Mouse (Mus musculus) regulatory T cell (primary cell): Measurements from ENCODE around the gene Zfp511.

Source experiments
- in situ Hi-C: fragments of 300-600 bp; cut with MboI, MseI; formaldehyde crosslinking; loops from one replicate; pipeline ENCODE4 v1.15.1; 2025; ENCODE audit warnings: high pct_unique_total_duplicates

The Zfp511 gene

DNA sequence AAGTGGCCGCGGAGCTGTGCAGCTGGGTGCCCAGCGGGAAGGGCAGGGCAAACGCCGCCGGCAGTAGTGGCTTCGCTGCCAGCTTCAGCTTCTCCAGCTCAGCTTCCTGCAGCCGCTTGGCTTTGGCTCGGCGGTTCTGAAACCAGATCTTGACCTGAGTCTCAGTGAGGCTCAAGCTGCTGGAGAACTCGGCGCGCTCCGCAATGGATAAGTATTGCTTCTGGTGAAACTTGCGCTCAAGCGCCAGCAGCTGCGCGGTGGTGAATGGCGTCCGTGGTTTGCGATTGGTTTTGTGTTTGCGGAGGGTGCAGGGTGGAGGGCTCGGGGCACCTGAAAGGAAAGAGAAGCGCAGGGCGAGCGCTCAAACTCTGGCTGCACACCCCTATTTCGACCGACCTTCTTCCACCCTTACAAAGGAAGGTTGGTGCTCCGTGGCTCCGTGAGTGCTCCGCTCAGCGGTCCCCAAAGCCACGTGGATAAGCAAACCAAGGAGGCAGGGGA lies 11.7 kb downstream of the Zfp511 start:
- in situ Hi-C loops: no loop called here

DNA sequence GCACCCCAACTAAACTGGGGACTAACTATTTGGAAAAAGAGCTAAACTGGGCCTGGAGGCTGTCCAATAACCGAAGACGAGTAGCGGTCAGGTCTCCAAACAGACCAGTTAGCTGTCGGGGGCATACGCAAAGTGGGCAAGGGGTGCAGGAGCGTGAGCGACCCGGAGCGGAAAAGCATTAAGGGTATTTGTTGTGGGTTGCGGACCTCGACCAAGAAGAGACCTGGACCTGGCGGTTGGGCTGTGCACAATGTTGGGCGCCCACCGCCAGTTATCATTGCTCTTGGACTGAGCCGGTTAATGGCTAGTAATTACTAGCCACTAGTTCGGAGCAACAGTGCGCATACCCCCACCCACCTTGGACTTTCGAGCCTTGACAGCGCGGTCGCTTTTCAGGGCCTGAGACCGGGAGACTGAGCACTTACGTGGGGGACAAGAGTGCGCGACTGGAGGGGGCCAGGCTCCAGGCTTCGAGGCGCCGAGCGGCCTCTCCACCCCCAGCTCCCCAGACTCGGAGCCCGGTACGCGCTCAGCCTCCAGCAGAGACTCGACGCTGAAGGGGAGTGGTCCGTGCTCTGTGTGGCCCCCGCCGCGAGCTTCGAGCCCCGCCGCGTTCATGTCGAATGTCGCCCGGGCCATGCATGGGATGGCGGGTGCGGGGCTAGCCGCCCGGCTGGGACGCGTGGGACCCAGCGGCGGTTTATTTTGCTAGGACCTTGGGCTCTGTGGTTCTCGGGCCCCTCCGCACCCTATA lies 12.3 kb downstream of the Zfp511 start, which contains the start of gene Msx3:
Gene Msx3 (minus strand): TSS at position 729 of the 754 bp plus-strand sequence.
- in situ Hi-C loops: no loop called here

DNA sequence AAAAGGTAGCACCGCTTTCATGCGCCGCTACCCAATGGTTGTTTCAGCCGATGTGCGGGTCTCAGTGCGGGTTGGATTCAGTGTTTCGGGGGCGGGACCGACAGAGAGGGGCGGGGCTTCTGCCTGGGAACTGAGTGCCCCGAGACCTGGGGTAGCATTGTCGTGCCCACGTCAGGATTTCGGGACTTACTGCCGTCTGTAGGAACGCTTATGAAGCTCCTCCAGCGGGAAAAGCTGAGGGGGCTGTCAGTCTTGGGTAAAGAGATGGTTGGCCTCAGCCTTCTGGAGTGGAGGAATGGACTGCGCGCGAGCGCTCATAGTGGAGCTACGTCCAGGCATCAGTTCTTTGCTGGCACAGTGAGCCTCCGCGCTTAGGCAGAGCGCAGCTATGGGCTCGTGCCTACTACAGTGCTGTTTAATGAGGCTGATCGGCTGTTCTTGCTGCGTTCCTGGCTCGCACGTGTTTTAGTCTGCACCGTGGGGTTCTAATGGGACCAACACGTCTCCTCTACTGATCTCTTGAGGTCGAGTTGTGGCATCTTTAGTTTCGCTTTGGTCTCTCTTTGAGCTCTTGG lies 13.0 kb downstream of the Zfp511 start:
- in situ Hi-C loops: no loop called here

DNA sequence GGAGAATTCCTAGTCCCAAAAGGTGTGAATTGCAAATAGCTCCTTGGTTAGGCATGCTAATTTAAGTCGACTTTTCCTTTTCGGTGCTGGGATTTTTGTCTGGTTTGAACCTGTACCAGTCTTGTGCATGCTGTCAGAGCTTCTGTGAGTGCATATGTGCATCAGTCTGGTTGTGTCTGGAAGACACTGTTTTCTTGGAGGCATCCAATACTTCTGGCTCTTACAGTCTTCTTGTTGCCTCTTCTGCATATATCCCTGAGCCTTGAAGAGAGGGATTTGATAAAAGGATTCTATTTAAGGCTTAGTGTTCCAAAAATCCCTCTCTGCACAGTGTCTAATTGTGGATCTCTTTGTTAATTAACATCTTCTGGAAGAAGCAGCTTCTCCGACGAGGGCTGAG lies 17.9 kb downstream of the Zfp511 start:
- in situ Hi-C loops: no loop called here

DNA sequence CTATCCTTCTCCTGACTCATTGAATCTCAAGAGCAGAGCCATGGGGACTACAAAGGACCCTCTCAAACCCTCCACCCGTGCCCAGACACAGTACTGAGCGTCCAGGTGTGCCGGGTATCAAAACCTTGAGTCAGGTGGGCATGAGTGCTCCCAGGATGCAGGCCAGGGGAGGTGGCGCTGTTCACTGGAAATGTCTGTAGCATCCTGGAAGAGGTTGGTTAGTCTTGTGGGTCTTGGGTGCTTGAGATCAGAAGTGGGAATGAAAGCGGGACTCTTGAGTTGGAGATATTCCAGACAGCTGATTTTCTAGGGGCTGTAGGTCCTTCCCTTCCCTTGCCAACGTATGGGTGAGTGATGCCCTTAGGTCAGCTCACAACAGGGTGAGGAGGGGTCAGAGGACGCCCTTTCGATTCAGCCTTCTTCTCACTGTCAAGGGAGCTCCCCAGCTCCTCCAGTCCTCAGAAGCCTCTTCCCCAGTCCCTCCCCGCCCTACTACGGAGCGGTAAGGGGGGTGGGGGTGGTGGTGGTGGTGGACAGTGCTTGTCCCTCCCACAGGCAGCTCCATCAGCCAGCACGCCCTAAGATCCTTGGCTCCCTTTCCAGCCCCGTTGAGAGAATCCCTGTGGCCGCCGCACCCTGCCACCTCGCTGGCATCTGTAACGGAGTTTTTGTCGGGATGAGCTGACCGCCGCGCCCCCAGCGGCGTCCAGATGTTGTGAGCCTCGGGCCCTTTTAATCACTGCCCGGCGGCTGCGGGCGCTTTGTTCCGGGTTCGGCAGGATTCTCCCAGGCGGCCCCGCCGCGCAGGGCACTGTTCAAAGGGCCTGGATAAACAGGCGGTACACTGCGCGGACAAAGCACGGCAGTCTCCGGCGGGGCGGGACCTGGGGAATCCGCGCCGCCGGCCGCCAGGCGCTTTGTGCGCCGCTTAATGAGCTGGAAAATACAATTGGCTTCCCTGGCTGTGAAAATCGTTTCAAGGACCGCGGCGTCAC lies 21.5 kb downstream of the Zfp511 start:
- in situ Hi-C loops: loop anchor here (5.0 kb wide), 1 partner anchor 100 kb away; no protein-coding TSS in a partner anchor

DNA sequence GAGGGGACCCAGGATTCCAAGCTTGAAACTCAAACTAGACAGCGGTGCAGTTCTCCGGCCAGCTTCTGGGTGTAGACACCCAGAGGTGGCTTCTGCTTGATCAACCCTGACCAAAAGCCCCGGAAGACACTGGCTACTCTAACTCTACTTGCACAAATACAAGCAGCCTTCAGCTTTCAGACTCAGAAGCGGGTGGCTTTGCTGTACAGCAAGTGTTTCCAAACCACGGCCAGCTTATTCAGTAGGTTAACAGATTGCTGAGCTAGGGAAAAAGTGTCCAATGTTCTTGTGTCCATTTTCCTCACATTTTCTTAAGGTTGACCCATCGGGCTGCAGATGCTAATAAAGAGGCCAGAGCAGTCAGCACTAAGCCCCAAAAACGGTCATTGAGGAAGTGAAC lies 22.3 kb downstream of the Zfp511 start:
- in situ Hi-C loops: loop anchor here (5.0 kb wide), 1 partner anchor 101 kb away; no protein-coding TSS in a partner anchor

DNA sequence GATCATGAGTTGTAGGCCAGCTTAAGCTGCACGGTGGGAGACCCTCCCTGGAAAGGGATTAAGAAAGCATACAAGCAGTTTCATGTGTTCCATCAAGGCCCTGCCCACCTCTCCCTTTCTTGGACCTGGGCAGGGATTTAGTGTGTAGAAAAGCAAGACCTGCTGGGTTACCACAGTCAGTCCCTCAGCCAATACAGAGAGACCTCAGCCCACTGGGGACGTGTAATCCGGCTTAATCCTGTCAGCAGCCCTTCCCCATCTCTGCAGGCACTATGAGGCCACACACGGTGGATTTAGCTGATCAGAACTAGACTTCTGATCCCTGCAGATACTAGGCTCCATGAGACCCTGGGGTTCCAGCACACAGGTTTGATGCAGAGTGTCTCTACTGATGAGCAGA lies 23.4 kb downstream of the Zfp511 start:
- in situ Hi-C loops: loop anchor here (5.0 kb wide), 1 partner anchor 102 kb away; no protein-coding TSS in a partner anchor

DNA sequence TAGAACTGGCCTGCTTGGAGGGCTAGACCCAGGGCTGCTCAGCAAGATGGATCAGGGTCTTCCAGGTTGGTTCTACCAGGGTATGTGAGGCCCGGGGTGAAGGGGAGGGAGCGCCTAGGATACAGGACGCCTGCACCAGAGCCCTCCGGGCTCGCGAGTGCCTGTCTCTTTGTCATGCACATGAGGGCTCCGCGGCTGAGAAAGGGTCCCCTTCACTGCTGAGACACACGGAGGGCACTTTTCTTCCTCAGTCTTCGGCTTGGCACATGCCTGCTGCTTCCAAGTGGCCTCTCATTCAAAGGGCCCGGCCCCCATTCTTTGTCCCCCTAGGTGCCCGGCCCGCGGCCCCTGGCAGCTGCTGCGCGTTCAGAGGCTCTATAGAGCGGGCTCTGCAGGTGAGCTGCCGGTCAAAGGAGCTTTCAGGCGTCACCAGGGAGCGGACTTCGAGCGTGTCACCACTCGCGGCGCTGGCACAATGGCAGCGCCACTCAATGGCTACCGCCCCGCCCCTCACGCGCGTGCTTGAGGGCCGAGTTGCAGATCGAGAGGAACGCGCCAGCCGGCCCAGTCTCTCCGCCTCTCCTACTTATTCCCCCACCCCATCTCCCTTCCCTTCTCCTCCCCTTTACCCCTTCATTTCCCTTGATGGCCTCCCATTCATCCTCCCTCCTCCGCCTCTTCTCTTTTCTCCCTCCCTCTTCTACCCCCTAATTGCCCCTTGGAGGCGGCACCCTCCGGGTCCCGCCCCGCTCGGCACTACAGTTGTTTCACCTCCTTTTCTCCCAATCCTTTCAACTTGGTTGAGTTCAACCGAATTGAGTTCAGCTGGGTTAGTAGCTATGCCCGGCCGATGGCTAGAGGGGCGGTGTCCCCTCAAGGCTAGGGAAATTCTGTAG lies 25.0 kb downstream of the Zfp511 start:
- in situ Hi-C loops: no loop called here

DNA sequence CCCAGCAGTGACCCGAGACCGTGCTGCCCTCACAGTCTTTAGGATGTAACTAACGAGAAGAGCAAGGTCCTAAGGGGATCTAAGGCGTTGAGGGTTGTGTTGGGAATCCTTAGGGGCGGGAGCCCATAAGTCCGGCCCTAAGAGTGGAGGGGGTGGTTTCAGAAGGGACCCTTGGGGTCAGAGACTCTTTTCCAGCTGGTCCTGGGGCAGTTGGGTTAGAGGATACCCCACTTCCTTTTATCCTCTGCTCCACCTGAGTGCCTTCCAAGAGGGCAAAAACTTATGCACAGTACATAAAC lies 25.6 kb downstream of the Zfp511 start:
- in situ Hi-C loops: no loop called here

DNA sequence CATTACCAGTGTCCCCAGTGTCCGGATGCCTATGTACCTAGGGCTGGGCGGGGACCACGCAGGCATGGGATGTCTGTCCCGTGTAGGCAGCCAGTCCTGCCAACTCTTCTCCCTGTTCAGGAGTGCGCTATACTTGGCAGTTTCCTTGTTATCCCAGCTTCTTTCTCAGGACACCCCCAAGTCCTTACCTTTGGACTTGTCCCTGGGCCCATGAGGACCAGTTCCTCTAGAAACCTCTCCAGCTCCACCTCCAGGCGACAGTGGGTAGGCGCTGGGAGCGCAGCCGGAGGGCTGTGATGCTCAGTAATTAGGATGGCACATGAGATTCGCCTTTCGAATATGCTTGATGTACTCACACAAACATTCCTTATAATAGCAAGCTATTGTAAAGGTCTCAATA lies 26.1 kb downstream of the Zfp511 start:
- in situ Hi-C loops: no loop called here

DNA sequence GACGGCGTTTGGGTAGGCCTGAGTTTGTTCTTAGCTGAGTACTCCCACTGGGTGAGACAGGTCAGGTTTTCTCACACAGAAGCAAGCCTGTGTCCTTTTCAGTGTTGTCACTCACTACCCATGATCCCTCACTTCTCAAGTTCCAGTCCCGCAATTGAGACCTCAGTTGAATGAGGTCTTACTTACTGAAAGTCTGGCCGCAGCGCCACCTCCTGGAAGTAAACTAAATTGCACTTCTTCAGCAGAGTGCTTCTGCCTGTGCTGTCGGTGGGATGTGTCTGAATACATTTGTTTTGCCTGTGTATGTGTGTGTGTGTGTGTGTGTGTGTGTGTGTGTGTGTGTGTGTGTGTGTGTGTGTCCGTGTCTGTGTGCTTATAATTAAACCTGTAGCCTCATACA lies 26.9 kb downstream of the Zfp511 start:
- in situ Hi-C loops: no loop called here

DNA sequence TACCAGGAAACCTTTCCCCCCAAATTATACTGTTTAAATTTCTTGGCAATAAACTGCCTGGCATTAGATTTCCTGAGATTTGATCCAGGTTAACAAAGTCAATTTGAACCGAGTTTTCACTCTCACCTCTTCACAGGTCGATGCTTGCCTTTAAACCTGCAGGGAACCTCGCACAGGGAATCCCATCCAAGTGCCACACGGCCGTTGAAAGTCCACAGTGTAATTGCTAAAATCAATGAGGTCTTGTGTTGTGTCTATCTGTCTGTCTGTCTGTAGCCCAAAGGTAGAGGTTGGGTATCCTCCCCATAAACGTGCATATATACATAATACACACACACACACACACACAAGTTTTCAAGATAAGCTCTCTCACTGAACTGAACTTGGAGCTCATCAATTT lies 31.2 kb downstream of the Zfp511 start:
- in situ Hi-C loops: no loop called here

DNA sequence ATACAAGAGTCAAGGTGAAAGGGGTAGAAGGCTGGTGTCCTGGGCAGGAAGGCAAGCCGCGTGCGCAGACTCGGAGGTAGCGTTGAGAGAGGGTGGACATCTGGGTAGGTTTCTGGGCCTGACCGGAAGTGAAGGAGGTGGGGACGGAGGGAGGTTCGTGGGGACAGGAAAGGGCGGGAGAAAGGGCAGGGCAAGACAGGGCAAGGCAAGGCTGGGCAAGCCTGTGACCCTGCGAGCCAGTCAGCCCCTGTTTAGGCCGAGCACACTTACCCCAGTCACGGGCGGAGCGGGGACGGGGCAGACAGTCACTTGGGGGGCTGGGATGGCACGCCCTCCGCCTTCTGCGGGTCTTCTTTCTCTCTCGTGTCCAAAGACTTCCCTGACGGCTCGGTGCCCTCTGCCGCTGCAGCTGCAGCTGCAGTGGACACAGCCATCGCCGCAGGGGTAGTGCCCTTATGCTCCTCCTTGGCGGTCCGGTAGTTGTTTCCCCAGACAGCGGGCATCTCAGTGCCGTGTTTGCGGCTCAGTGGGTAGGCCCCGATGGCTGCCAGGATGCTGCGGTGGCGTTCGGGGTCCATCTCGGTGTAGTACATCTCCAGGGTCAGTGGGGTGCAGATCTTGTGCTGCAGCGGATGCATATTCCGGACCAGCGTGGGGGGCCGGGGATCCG lies 34.0 kb downstream of the Zfp511 start:
- in situ Hi-C loops: no loop called here

DNA sequence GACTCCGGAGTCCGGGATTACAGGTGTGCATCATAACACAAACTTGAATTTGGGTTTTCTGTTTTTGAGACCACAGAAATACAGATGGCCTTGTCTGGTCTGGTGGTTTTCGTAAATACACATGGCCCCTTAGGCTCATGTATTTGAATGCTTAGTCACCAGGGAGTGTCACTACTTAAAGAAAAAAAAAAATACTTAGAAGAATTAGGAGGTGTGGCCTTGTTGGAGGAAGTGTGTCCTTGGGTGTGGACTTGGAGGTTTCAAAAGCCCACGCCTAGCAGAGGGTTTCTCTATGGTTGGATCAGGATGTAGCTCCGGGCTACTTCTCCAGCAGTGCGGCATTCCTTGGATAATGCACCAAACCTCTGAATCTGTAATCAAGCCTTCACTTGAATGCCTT lies 41.5 kb downstream of the Zfp511 start:
- in situ Hi-C loops: no loop called here

DNA sequence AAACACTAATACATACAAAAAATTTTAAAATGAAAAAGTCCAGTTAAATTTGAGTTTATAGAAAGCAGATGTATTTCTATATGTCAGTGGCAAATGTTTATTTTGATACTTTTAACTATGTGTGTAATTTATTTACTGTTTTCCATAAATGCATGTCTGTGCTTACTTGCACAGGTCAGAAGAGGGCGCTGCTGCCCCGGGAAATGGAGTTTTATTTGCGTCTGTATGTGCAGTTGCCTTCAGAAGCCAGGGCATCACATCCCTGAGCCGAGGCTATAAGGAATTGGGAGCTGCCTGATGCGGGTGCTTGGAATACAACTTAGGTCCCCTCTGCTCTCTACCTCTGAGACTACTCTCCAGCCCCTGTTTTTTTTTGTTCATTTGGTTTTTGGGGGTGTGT lies 42.5 kb downstream of the Zfp511 start:
- in situ Hi-C loops: no loop called here

DNA sequence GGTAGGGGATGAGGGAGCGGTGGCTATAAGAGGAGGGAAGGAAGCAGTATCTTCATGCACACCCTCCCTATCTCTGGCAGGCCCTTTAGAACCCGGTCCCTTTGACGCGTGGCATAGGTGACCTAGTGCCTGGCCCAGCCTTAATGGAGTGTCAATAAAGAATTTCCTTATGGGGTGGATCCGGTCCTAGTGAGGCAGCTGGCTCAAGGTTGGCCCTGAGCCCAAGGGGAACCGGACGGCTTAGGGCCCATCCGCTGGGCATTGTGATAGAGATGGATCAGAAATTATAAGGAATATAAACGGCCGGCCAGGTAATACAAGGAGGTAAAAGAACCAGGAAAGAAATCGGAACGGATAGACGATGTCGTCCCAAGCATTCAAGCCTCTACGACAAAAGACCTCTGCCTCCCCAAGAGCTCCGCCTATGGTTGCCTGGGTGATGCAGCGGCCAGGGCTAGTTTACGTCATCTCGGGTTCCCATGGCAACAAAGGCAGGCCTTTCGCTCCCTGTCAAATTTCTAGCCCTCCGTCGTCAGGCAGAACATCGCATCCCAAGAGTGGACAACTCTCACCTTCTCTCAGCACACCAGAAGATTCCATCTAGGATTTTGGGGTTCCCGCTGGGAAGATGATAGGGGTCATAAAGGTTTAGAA lies 44.4 kb downstream of the Zfp511 start:
- in situ Hi-C loops: loop anchor here (5.0 kb wide), 1 partner anchor 62 kb away; no protein-coding TSS in a partner anchor

DNA sequence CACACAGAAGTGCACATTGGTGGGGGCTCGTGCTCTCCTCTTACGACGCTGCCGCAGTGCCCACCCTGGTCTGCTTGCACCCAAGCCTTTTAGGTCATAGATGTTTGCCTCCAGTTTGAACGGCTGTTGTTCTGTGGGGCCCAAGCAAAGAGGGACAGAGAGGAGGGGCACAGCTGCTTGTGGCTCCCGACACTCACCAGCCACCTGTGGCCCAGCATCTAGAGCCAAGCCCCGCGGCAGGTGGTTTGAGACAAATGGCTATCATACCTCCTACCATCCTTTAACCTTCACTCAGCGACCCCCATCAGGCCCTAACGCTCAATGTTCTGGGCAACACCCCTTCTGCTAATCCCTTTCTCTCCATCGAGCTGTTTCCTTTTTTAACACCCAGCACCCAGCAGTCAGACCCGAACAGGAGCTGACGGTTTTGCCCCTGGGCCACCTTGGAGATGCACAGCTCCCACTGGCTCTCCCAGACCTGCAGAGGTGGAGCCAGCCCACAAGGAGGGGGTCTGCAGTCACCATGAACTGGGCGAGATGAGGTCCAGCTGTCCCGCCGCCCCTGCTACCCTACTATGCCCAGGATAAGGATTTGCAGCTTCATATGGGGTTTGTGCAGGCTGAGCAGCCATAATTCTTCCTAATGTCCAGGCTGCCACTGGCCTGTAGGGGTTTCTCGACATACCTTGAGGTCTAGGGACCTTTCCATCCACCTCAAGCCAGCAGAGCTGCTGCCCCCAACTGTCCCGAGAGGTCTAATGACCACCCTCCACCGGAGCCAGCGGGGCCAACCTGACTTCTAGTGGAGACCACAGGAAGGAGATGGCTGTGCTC lies 45.4 kb downstream of the Zfp511 start:
- in situ Hi-C loops: loop anchor here (5.0 kb wide), 1 partner anchor 61 kb away; no protein-coding TSS in a partner anchor

DNA sequence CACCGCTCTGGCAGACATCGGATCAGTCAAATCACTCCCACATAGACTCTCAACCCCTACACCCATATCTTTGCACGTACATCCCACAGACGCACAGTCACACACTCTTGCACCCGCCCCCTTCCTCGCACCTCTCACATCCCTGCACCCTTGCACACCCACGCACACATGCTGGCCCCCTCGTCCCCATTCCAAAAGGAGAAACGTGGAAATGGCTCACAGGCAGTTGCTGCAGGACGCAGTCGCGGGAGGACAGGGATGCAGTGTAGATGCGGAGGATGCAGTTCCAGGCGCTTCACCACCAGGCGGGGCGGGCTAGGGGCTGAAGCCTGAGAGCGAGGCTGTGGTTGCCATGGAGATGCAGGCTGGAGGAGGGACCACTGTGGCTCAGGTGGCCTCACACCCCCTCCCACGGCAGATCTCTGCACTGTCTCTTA lies 46.1 kb downstream of the Zfp511 start, which contains the start of gene Caly:
Gene Caly (minus strand): TSS at position 307 of the 437 bp plus-strand sequence.
- in situ Hi-C loops: loop anchor here (5.0 kb wide), 1 partner anchor 60 kb away; no protein-coding TSS in a partner anchor
